Mouse (Mus musculus) liver, embryonic 11.5 days (tissue): ENCODE measurements around the gene N4bp3. TPM values are rescaled to one million over a fixed set of nuclear protein-coding genes. Genes with fewer than 3 reads are reported as not detected.
A peak's percentile ranks its signal among the peaks of the same experiment; 100 is the strongest.
"Not testable (repeated sequence)": the region's sequence is repeated elsewhere in the genome, so short reads cannot be mapped to it uniquely, and the experiment has no call there.

ENCODE experiments used
- ATAC-seq: fragments of 200-750 bp; cut with Nextera tagmentation; replicated peaks from 2 replicates; pipeline ENCODE4 v1.8.0; 2017; ENCODE audit warnings: moderate number of reproducible peaks, mild to moderate bottlenecking, moderate TSS enrichment, moderate library complexity; ENCODE audit not compliant: low FRiP score
- DNase-seq: peaks from one replicate; pipeline ENCODE4 v3.0.0-alpha.2; 2017; ENCODE audit warnings: low spot score
- H3K27ac ChIP-seq: fragments of 300-500 bp; sonication (generic); 2 replicates; pipeline ENCODE4 v1.5.1; 2014; ENCODE audit warnings: mild to moderate bottlenecking, low read depth, low read length, control low read depth
- H3K27me3 ChIP-seq: fragments of 300-500 bp; sonication (generic); replicated peaks from 2 replicates; pipeline ENCODE4 v1.6.1; 2014; ENCODE audit warnings: low read length, mixed read lengths; ENCODE audit not compliant: control insufficient read depth, insufficient read depth
- H3K36me3 ChIP-seq: fragments of 300-500 bp; sonication (generic); 2 replicates; pipeline ENCODE4 v1.6.1; 2014; ENCODE audit warnings: mild to moderate bottlenecking, low read length, moderate library complexity, mixed read lengths; ENCODE audit not compliant: control insufficient read depth, insufficient read depth
- H3K4me1 ChIP-seq: fragments of 300-500 bp; sonication (generic); replicated peaks from 2 replicates; pipeline ENCODE4 v1.6.1; 2014; ENCODE audit warnings: low read length, mixed read lengths; ENCODE audit not compliant: control insufficient read depth, insufficient read depth
- H3K4me2 ChIP-seq: fragments of 300-500 bp; sonication (generic); 2 replicates; pipeline ENCODE4 v1.6.1; 2014; ENCODE audit warnings: mild to moderate bottlenecking, control low read depth, moderate library complexity
- H3K4me3 ChIP-seq: fragments of 300-500 bp; sonication (generic); 2 replicates; pipeline ENCODE4 v1.5.1; 2014; ENCODE audit warnings: low read depth, low read length, control low read depth
- H3K9ac ChIP-seq: fragments of 300-500 bp; sonication (generic); 2 replicates; pipeline ENCODE4 v1.6.1; 2014; ENCODE audit warnings: low read depth, low read length, control low read depth
- H3K9me3 ChIP-seq: fragments of 300-500 bp; sonication (generic); 2 replicates; pipeline ENCODE4 v1.6.1; 2016; ENCODE audit warnings: low read length, inconsistent platforms, mixed read lengths; ENCODE audit not compliant: control insufficient read depth
- WGBS: fragments of 180-500 bp; shearing (Covaris S2); extraction: QIAGEN DNeasy Blood & Tissue Kit; methylation state at CpG from one replicate; pipeline ENCODE4 v1.1.7; 2014; 5-methylcytosine and 5-hydroxymethylcytosine counted together
- polyA plus RNA-seq: library from polyadenylated mRNA; unstranded; fragments of >200 nt; fragmentation: Nextera tagmentation; extraction: Ambion mirVana; gene quantifications from 2 replicates; pipeline ENCODE4 v1.2.1, GENCODE M21; 2014

The N4bp3 gene
- polyA plus RNA-seq, 1 experiment from 2014 or later = 7.2 TPM

GRCm38 (mm10) chr11:51638497-51638896 is 12.1 kb downstream of the N4bp3 start:
- H3K27me3 ChIP-seq = no peaks in the 10 kb centered on the region
- ATAC-seq (no peak), DNase-seq (no peak)
- H3K9me3 ChIP-seq = no peaks in the 10 kb centered on the region
- H3K4me2 ChIP-seq = peak overlapping the region; percentile 60
- H3K4me3 ChIP-seq = no peak overlapping the region
- H3K4me1 ChIP-seq = peaks cover 13% of the 10 kb centered on the region
- 58% methylated on average over 5 of the region's 5 CpGs for WGBS
- H3K9ac ChIP-seq = peak overlapping the region; percentile 57
- H3K27ac ChIP-seq = no peak overlapping the region
- H3K36me3 ChIP-seq = no peaks in the 10 kb centered on the region

- WGBS = 7% methylated on average over 17 of the region's 17 CpGs
- Histone ChIP-seq H3K27ac (peak overlapping the region; percentile 48), H3K4me3 (peak overlapping the region; percentile 35), H3K4me2 (peak overlapping the region; percentile 60), H3K9me3 (no peaks in the 10 kb centered on the region), H3K27me3 (no peaks in the 10 kb centered on the region), H3K9ac (peak overlapping the region; percentile 57), H3K4me1 (peaks cover 10% of the 10 kb centered on the region), H3K36me3 (no peaks in the 10 kb centered on the region)
- DNase-seq (peak; percentile 61), ATAC-seq (no peak)
These were observed 12.6 kb downstream of the N4bp3 start for GRCm38 (mm10) chr11:51637971-51638414.

DNA sequence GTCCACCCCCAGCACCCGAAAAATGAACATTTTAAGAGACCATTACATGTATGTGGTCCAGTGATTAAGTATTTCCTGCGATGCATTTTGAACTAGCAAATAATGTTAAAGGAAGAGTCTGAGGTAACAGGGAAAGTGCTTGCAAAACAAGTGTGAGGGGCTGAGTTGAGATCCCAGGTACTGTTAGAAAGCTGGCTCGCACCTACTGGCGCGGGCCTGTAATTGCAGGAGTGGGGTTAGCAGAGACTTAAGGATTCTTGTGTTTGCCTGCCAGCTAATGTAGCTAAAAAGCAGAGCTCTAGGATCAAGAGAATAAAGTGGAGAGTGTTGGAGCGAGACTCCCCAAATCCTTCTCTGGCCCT is 14.3 kb downstream of the N4bp3 start:
- Histone ChIP-seq H3K27ac (peak overlapping the region; percentile 87), H3K4me3 (peak overlapping the region; percentile 70), H3K4me2 (peak overlapping the region; percentile 77), H3K9me3 (no peaks in the 10 kb centered on the region), H3K9ac (peak overlapping the region; percentile 81), H3K4me1 (peaks cover 10% of the 10 kb centered on the region), H3K27me3 (no peaks in the 10 kb centered on the region), H3K36me3 (no peaks in the 10 kb centered on the region)
- DNase-seq (peak; percentile 65), ATAC-seq (peak; percentile 54)
- WGBS = 3% methylated on average over 6 of the region's 6 CpGs

DNA sequence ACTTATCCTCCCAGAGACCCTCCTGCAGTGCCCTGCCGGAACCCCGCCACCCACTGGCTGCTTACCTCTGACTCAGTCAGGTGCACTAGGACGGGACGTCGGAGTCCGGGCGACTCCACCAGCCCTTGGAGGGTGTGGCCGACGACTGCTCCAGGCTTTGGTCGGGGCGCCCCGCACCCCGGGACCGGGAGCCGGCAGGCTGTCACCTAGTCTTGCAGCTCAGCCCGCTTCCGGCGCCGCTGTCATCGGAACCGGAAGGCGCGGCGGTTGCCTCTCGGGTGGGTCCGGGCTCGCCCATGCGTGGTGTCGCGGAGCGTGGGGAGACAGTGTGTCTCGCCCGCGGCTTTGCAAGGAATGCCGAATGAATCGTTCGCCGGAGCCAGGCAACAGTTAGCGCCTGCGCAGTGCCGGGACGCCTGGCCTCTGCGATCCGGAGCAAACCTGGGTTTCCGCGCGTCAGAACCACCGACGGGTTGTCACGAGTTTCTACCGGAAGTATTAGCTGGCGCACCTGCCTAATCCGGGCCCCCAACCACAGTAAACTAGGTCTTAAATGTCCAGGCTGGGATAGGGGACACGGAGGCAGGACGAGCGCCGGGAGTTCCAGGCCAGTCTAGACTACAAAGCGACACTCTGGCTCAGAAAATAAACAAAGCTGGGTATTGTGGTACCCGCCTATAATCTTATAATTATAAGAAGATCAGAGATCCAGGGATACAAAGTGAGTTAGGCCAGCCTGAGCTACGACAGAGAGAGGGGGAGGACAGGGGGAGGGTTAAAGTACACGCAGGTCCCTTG is 14.9 kb downstream of the N4bp3 start, which contains the start of gene Rmnd5b:
Gene Rmnd5b (minus strand): TSS at position 372 of the 798 bp plus-strand sequence.
- Histone ChIP-seq H3K27ac (peak within 1 kb of the TSS; percentile 87), H3K27me3 (no peaks in the 10 kb centered on the region), H3K4me2 (peak within 1 kb of the TSS; percentile 77), H3K4me3 (peak within 1 kb of the TSS; percentile 70), H3K9me3 (no peaks in the 10 kb centered on the region), H3K9ac (peak within 1 kb of the TSS; percentile 81), H3K36me3 (no peaks in the 10 kb centered on the region; the same call in 1 of the 2 replicates), H3K4me1 (peaks cover 10% of the 10 kb centered on the region)
- WGBS = under 1% methylated on average over 61 of the region's 61 CpGs
- peak; percentile 87 for DNase-seq
- peak; percentile 74 for ATAC-seq

DNA sequence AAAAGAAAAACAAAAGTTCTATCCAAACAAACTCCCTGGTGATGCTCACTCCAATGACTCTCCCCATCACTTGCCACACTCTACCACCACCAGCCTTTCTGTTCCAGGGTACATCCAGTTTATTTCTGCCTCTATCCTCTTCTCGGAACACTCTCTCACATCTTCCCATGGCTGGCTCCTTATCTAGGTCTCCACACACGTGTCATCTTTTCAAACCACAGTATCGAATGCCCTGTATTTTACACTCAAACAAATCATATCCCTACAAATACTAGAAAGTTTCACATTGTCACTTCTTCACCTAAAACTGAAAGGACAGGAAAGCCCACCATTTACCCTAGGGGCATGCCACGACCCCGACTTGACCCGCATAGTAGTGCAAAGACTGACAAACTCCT is 15.5 kb downstream of the N4bp3 start:
- ATAC-seq = no peak
- peak overlapping the region; percentile 77 for H3K4me2 ChIP-seq
- H3K27ac ChIP-seq = peak overlapping the region; percentile 87
- 7% methylated on average over 6 of the region's 6 CpGs for WGBS
- no peak for DNase-seq
- no peaks in the 10 kb centered on the region for H3K27me3 ChIP-seq
- no peaks in the 10 kb centered on the region for H3K9me3 ChIP-seq
- H3K4me3 ChIP-seq = peak overlapping the region; percentile 70
- H3K36me3 ChIP-seq = no peaks in the 10 kb centered on the region; the same call in 1 of the 2 replicates
- H3K9ac ChIP-seq = peak overlapping the region; percentile 81
- peaks cover 12% of the 10 kb centered on the region for H3K4me1 ChIP-seq

- Histone ChIP-seq H3K4me2 (0 out of 2 replicates have a peak overlapping the region, but pooled peaks have one; percentile 3), H3K9ac (no peak overlapping the region), H3K27me3 (no peaks in the 10 kb centered on the region), H3K36me3 (peaks cover 5% of the 10 kb centered on the region; the same call in 1 of the 2 replicates), H3K4me1 (peaks cover 16% of the 10 kb centered on the region), H3K27ac (no peak overlapping the region), H3K9me3 (no peaks in the 10 kb centered on the region), H3K4me3 (no peak overlapping the region)
- WGBS = 89% methylated on average over 3 of the region's 3 CpGs
- DNase-seq (no peak), ATAC-seq (no peak)
These were observed 16.9 kb downstream of the N4bp3 start for GRCm38 (mm10) chr11:51633721-51634120.

GRCm38 (mm10) chr11:51633200-51633599 is 17.4 kb downstream of the N4bp3 start:
- not testable (repeated sequence) for H3K27ac ChIP-seq, DNase-seq, H3K27me3 ChIP-seq, ATAC-seq, H3K9me3 ChIP-seq, H3K36me3 ChIP-seq, H3K4me3 ChIP-seq, H3K9ac ChIP-seq, H3K4me2 ChIP-seq
- 80% methylated on average over 7 of the region's 7 CpGs for WGBS
- peaks cover 15% of the 10 kb centered on the region for H3K4me1 ChIP-seq

DNA sequence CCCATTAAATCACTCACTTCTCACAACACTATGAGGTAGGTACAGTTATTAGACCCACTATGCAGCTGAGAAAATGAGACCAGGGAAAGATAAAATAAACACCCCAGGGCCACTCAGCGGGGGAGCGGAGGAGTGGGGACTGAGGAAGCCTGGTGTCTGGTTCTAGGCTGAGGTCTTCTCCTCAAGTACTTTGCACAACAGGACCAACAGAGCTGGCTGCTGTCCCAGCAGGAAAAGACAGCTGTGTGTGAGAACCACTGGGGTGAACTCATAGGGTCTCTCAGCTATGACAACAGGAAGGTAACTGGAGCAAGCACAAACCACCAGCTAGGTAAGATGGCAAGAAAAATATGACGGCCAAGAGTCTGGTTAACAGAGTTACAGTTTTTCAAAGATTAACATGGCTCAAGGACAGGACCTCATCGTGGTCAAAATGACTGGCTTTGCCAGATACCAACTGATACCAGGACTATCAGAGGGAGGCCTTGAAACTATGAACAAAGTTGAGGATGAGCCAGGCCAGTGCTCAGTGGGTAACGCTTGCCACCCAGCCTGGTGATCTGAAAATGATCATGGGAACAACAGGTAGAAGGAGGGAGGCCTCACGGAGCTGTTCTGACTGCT is 18.4 kb downstream of the N4bp3 start:
- ATAC-seq = no peak
- H3K4me1 ChIP-seq = peaks cover 11% of the 10 kb centered on the region

More for the DNA sequence above, 18.4 kb downstream of the N4bp3 start:
- no peak for DNase-seq
- 74% methylated on average over 6 of the region's 6 CpGs for WGBS
- Histone ChIP-seq H3K9me3 (no peaks in the 10 kb centered on the region), H3K4me3 (no peak overlapping the region), H3K4me2 (no peak overlapping the region), H3K27me3 (no peaks in the 10 kb centered on the region), H3K36me3 (peaks cover 11% of the 10 kb centered on the region), H3K9ac (no peak overlapping the region), H3K27ac (no peak overlapping the region)
